Mouse (Mus musculus) liver, embryonic 14.5 days (tissue): ENCODE measurements around the gene Phactr1.

Experiments used
- CTCF ChIP-seq: IDR thresholded peaks from 2 replicates; pipeline ENCODE4 v1.5.1; 2016; ENCODE audit warnings: antibody characterized with exemption, low read depth, control low read depth
- EP300 ChIP-seq: IDR thresholded peaks from 2 replicates; pipeline ENCODE4 v1.6.1; 2016; ENCODE audit warnings: antibody characterized with exemption, low read depth

DNA sequence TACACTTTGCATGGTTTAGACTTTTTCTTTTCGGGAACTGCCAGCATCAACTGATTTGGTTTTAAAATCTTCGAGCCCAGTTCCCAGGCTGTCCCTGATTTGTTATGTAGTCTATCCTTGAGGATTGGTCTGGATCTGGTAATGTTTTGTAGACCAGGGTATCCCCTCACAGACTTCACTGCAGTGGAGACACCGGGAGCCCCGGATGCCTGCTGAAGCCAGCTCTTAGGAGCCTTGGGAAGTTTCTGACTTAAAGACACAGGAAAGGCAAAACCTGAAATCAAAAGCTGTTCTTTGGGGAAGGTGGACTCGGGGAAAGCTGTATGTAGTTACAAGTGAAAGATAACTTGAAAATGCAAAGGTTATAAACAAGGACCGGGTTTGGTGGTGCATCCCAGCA lies 186.6 kb downstream of the Phactr1 start:
- TF ChIP-seq CTCF (no peak), EP300 (no peak)
